Mouse (Mus musculus) heart, adult 9 months (tissue): ENCODE results near the gene Nup214.

Experiments
- DNase-seq, 2 experiments: peaks; one replicate each; pipeline ENCODE4 v3.0.0; 2022; ENCODE audit warnings: low spot score in 2 of 2

Gene Nup214

GRCm38 (mm10) chr2:31974141-31974808 lies at the start of gene Nup214:
TSS of gene Nup214 (plus strand) at chr2:31974436.
- DNase-seq = peak; percentile 98 to 99

DNA sequence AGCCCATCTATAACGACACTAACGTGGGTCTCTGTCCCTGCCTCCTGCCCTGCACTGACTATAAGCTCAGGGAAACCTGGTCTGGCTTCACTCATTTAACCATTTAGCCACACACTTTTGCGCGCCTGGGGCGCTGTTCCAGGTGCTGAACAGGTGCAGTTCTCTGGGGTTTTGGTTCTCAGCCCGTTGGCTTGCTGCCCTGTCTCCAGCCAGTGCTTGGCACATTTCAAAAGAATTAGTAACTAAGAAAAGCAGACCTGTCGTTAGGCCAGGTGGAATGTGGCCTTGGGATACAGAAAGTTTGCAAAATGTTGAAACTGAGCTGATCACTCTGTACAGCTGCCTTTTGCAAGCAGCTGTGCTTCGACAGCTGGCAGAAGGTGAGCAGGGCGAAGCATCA lies 49.4 kb upstream of the Nup214 start:
- DNase-seq = no peak

- DNase-seq = no peak
These were observed 48.3 kb upstream of the Nup214 start for GRCm38 (mm10) chr2:31925936-31926335.

GRCm38 (mm10) chr2:31929664-31930063 lies 44.6 kb upstream of the Nup214 start:
- DNase-seq = no peak

DNA sequence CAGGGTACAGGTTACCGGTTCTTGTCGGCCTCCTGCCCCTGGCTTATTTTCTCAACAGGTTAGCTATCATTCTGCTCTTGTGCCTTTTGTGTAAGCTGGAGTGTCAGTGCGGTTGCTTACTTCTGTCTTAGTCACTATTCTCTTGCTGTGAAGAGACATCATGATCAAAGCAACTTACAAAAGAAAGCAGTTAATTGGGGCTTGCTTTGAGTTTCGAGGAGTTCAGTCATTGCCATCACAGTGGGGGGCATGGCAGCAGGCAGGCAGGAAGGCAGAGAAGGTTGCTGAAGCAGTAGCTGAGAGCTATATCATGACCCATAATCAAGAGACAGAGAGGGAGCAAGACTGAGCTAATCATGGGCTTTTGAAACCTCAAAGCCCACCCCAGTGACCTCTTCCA lies 39.7 kb upstream of the Nup214 start:
- DNase-seq = no peak

DNA sequence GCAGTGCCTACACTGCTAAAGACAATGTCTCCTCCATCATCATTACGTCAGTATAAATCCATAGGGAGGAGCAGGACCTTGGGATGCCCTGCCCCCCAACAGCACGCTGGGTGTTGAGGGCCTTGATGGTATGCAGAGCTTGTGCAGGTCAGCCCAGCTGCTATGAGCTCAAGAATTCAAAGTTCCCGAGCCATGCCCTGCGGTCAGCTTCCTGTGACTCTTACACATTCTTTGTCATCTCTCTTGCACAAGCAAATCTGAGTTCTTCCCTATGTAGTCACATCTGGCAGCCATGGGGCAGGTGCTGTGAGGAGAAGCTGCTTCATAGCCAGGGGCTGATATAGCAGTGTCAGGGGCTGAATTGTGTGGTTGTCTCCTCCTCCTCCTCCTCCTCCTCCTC lies 39.2 kb upstream of the Nup214 start:
- no peak for DNase-seq

DNA sequence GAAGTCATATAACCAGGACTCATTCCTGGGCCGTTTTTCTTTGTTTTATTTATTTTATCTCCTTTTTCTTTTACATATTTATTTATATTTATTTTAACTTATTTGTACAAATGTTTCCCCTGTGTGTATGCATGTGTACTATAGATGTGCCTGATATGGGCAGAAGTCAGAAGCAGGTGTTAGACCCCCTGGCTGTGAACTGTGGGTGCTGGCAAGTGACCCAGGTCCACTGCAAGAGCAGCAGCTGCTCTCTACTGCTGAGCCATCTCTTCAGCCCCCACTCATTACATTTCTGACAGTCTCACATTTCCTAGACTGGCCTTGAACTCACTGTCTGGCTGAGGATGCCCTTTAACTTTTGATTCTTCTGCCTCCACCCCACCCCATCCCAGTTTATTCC lies 35.9 kb upstream of the Nup214 start:
- DNase-seq = no peak

DNA sequence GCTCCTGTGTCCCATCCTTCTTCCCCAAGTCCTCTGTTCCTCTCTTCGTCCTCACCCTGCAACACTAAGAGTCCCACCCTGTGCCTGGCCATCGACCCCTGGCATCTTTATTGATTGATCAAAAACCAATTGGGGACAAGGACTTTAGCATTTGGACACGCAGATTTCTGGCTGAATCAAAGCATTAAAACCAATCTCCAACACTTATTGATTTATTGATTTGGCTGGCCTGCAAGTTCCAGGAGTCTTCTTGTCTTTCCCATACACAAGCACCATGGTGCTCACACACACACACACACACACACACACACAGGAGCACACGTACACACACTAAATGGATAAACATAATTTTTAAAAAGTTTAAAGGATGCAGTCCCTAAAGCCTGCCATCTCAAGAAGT lies 31.2 kb upstream of the Nup214 start:
- DNase-seq = no peak

DNA sequence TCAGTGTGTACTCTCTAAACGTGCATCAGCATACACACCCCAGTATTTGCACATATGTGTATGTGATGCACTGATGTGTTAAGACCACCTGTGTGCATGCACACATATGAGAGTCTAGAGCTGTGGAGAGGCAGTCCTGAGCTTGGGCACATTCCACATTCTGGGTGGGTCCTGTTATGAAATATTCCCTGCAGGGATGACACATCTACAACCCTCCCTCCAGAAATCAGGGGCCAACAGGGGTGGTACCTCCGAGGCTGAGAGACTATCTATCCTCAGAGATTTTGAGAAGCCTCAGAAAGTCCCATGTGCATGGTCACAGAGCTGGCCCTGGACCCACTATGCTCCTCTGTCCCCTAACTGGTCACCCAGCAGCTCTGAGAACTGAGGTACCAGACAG lies 28.7 kb upstream of the Nup214 start:
- no peak for DNase-seq

DNA sequence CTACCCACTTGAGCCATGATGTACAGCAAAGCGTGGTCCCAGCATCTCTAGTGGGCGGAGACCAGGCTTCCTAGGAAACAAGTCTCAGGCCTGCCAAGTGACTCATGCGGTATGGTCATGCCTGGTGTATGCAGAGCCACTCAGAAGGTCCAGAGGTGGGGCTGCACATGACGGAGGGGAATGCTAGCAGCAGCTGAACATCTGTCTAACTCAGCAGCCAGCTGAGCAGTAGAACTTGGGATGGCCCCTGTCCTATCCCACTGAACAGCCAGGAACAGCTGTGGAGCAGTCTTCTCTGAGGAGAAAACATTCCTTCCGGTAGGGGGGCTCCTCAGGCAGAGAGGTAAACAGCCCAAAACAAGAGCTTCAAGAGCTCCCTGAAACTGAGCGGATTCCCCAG lies 25.8 kb upstream of the Nup214 start:
- peak; percentile 71 to 81 for DNase-seq

DNA sequence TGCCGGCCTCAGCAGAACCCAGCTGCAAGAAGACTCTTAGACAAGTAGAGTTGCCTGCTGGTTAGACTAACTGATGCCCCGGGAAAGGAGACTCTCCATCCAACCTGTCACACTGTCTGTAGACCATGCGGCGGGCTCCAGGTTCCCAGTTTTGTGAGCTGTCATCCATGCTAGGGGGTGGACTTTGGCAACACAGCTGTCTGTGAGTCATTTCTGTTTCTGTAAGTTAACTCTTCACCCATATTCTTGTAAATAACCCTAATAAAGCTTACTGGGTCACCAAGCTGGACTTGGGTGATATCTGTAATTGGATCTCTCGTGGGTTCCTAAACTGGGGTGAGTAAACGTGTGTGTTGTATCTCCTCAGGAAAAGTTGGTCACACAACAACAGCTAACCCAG lies 25.4 kb upstream of the Nup214 start:
- no peak for DNase-seq

DNA sequence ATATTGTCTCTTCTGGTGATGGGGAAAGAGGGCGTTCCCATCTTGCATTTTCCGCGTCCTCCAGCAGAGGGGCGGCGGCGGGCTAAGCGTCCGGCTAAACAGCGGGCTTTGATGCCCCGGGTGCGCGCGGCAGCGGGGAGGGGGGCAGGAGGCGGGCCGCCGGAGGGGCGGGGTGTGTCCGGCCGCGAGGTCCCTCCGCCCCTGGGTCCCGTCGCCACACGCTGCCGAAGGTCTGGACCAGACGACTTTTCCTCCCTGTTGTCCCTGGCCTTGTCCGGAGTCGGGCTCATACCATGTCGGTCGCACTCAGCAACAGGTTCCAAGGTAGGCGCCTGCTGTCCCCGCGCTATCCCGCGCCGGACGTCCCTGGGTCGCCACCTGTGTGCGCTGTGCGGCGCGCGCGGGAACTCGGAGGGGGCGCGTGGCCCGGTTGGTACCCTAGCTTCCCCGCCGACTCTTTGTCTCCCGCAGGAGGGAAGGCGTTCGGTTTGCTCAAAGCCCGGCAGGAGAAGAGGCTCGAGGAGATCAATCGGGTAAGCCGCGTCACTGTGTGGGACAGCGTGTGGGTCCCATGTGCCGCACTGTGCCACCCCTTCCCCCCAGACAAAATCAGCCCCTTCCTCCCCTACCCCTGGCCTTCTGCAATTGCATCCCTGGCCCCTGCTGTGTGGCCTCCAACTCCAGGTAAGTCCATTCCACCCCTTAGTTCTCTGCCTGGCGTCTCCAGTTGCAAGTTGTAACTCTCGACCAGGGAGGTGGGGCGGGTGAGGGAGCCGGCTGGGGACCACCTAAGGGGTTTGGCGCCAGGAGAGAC lies 24.0 kb upstream of the Nup214 start, which contains the start of gene Aif1l:
TSS of gene Aif1l (plus strand) at position 82 of the 814 bp plus-strand sequence.
- peak; percentile 36 to 43 for DNase-seq

- no peak for DNase-seq
These were observed 23.3 kb upstream of the Nup214 start for GRCm38 (mm10) chr2:31950966-31951365.

DNA sequence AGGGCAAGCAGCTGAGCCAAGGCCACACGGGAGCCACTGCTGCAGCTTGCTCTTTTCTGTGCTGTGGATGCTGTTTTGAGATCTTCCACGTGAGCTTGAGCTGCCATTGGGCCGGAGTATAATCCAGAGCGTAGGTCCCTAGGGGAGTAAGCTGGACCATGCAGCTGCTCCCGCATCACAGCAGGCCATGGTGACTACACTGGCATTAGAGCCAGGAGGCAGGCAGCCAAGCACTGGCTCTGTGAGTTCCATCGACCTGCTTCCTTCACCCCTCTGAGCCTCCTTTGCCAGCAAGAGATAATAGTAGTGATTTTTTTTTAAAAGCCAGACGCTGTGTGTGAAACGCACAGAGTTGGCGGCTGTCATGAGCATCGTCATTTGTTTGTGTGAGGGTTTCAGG lies 22.0 kb upstream of the Nup214 start:
- DNase-seq = no peak

DNA sequence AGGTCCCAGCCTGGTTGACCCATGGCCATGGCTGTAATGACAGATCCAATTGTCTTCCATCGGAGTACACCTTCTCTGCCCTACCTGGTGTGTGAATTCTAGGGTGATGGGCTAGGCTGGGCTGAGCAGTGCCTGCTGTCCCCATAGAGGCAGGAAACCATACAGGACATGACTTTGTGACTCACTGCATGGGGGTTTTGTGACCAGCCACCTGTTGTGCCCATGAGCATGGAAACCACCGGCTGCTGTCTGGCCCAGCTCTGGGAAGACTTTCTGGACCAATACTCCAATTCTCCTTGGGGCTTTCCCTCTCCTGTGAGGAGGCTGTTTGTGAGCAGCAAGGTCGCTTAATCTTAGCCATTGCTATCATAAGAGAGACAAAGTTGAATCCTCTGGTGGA lies 21.5 kb upstream of the Nup214 start:
- no peak for DNase-seq

GRCm38 (mm10) chr2:31953687-31954086 lies 20.5 kb upstream of the Nup214 start:
- no peak for DNase-seq

- DNase-seq = no peak
These were observed 19.5 kb upstream of the Nup214 start for GRCm38 (mm10) chr2:31954779-31955181.

DNA sequence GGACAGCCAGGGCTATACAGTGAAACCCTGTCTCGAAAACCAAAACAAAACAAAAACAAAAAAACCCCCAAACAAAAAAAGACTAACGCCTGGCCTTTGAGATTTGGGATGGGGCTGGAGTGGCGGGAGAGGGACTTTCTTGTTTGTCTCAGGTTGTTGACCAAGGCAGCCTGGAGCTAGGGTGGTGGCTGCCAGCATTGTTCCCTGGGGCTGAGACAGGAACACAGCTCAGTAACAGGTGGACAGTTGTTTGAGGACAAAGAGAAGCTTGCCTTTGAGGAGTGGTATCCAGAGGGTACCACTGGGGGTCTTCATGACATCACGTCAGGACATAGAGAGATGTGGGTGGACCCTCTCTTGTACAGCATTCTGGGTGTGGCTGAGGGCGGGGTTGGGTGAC lies 18.6 kb upstream of the Nup214 start:
- no peak for DNase-seq

DNA sequence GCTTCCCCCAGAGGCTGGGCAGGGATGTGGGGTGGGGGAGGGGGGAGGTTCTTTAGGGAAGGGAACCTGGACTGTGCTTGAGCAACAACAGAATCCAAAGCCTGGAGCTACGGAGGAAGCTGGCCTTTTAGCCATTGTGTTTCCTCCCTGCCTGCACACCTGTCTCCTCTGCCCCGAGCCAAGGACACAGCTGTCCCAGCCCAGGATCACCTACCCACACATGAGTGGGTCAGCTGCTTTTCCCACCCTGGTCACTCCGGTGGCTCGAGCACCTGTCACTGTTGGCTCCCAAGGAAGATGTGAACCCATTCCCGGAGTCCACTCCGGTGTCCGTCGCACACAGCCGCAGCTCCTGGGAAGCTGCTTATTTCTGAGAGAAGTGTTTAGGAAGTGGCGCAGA lies 17.0 kb upstream of the Nup214 start:
- no peak for DNase-seq

GRCm38 (mm10) chr2:31960986-31961385 lies 13.2 kb upstream of the Nup214 start:
- DNase-seq = no peak

GRCm38 (mm10) chr2:31961791-31962222 lies 12.4 kb upstream of the Nup214 start:
- DNase-seq = no peak

DNA sequence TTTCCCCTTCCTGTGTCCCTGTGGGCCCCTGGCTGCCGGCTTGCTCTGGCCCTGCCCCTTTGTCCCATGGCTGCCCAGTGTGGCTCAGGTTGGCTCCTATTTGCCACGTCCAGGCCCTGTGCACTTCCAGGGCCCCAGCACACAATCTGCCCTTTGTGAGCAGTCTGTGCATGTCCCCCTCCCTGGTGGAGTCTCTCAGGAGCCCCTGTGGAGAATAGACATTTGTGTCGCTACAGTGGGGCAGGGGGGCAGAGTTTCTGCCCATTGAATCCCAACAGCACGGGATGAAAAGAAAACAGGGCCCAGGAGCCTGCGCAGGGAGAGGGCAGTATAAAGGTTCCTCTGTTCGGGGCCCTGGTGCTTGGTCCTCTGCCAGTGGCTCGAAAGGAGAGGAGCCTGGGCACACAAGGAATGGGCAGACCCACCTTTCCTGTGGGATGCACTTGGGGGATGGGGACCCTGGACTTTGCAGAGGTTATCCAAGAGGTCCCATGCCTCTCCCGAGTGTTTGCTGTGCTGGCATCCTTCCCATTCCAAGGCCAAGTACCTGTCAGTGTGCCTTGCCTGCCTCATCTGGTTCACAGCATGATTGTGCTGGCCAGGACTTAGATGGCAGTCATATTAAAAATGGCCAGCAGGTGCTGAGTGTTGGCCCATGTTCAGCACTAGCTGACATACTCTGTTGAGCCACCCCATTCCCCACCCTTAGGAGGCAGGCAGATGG lies 11.6 kb upstream of the Nup214 start:
- no peak for DNase-seq

DNA sequence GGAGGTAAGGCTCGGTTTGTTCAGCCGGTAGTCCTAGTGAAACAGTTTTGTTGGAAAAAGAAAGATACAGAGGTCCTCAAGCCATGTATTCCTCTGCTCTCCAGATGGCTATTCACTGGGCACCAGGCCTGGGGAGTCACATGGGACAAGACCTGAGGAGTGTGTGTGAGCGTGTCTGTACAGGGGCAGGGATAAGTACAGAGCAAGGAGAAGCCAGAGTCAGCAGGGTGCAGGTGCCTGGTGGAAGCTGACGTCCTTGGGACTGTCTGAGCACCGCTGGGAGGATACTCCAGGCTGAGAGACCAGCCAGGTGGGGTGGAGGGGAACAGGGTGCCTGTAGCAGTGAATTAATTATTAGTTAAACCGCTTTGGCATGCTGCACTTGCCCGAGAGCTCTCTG lies 10.7 kb upstream of the Nup214 start:
- peak in 1 of 2 experiments; percentile 35 for DNase-seq
